Mouse (Mus musculus): ENCODE data around the gene Sall1. TPM values are rescaled to one million over a fixed set of nuclear protein-coding genes. Genes with fewer than 3 reads are reported as not detected.

The Sall1 gene
- polyA plus RNA-seq, 1 experiment from 2014 or later = 2.5 TPM

DNA sequence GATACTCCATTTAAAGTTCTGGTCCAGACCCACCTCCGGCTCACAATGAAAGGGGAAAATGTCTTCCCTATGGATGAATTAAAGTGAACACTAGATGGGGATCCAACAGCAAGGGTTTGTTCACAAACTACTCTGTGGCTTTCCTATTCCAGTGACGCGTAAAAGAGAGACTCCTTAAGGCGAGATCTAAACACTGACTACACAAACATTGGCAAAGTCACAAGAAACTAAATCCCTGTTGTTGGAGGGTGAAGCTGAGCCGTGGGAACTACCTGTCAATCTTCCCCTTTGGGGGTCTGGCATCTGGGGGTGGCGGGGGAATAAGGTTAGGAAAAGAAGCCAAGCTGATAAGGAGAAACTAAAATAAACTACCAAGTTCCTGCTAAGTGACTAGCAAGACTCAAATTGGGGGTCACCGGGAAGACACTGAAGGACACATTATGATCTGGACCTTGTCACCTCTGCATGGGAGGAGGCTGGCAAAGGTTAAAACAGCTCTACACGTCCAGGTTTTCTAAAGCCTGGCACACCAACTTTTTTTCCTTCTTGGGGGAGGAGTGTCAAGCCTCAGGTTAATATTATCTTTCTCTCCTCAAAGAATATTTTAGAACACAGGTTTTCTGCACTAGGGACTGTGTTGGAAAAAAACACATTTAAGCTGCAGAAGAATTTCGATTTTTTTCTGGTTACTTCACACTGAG is 6.3 kb downstream of the Sall1 start:
- Histone ChIP-seq H3K27ac (no peak overlapping the region), H3K9me3 (no peaks in the 10 kb centered on the region), H3K36me3 (no peaks in the 10 kb centered on the region), H3K4me1 (no peaks in the 10 kb centered on the region; the same call in 1 of the 2 replicates), H3K27me3 (peaks cover 21% of the 10 kb centered on the region), H3K4me3 (no peak overlapping the region), H3K4me2 (replicated peaks) (0 out of 2 replicates have a peak overlapping the region, but pooled peaks have one; percentile 21), H3K9ac (no peak overlapping the region)
- no peak for ATAC-seq (ENCODE audit: insufficient number of reproducible peaks, insufficient read depth, low FRiP score, low TSS enrichment)
- WGBS = 11% methylated on average over 9 of the region's 9 CpGs

DNA sequence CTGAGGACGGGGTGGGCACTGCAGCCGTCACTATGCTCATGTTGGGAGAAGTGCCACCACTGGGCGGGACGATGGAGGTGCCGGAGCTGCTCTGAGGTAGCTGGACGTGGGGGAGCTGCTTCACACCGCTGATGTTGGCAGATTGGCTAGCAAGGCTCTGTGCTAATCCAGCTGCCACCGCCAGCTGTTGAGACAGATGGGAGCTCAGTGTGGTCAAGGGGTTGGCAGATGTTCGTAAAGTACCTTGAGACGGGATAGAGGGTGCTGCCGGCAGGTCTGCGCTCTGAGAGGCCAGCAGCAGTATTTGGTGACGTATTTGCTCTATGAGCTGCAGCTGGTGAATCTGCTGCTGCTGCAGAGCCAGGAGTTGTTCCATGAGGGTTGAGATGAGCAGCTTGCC is 11.6 kb downstream of the Sall1 start:
- no peak for ATAC-seq (ENCODE audit: insufficient number of reproducible peaks, insufficient read depth, low FRiP score, low TSS enrichment)
- Histone ChIP-seq H3K9ac (no peak overlapping the region), H3K36me3 (no peaks in the 10 kb centered on the region)

DNA sequence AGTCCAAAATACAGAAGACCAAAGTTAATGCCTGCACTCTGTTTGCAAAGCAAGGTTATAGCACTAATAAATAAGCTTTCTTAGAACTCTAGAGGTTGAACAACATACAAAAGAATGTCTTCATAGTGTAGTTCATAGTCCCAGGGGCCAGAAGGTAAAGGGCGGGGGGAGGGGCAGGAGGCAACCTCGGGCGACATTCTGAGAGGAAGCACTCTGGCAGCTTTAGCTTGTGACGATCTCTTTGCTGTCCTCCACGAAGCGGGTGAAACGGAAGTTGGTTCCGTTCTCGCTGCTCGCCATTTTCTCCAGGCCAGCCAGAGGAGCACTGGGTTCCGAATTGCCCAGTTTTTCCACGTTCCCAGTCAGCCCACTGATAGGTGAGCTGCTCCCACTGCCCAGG is 15.8 kb downstream of the Sall1 start:
- Histone ChIP-seq H3K4me1 (peaks cover 15% of the 10 kb centered on the region; the same call in 1 of the 2 replicates), H3K4me2 (replicated peaks) (no peak overlapping the region), H3K27me3 (peaks cover 30% of the 10 kb centered on the region), H3K9ac (no peak overlapping the region), H3K36me3 (no peaks in the 10 kb centered on the region), H3K9me3 (no peaks in the 10 kb centered on the region), H3K4me3 (no peak overlapping the region), H3K27ac (no peak overlapping the region)
- no peak for ATAC-seq (ENCODE audit: insufficient number of reproducible peaks, insufficient read depth, low FRiP score, low TSS enrichment)
- 55% methylated on average over 12 of the region's 12 CpGs for WGBS

More for the DNA sequence above, 11.6 kb downstream of the Sall1 start:
- H3K4me2 ChIP-seq (replicated peaks) = no peak overlapping the region
- H3K9me3 ChIP-seq = no peaks in the 10 kb centered on the region
- H3K27ac ChIP-seq = no peak overlapping the region
- H3K27me3 ChIP-seq = peaks cover 14% of the 10 kb centered on the region; the same call in 1 of the 2 replicates
- WGBS = 89% methylated on average over 13 of the region's 13 CpGs
- H3K4me3 ChIP-seq = no peak overlapping the region
- no peaks in the 10 kb centered on the region for H3K4me1 ChIP-seq

DNA sequence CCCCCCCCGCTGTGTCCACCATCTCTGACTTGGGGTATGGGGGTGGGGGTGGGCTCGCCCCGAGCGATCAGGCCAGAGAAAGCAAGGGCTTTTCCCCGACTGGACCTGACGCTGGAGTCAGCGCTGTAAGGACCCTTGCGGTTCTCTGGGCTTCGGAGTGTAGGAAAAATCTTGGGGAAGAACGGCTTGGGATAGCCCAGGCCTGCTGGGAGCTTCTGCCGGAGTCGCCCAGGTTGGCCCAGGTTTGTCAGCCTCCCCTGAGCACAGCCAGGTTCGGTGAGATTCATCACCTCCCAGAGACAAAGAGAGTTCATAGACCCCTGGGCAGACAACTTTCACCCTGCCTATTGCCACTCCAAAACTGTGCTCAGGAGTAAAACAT is 17.8 kb downstream of the Sall1 start:
- WGBS = 8% methylated on average over 8 of the region's 13 CpGs
- ATAC-seq (ENCODE audit: insufficient number of reproducible peaks, insufficient read depth, low FRiP score, low TSS enrichment) = no peak
- no peaks in the 10 kb centered on the region for H3K36me3 ChIP-seq
- peak overlapping the region; percentile 49; the same call in 1 of the 2 replicates for H3K9ac ChIP-seq
- peak overlapping the region; percentile 40 for H3K4me3 ChIP-seq
- peaks cover 16% of the 10 kb centered on the region for H3K4me1 ChIP-seq
- peak overlapping the region; percentile 67 for H3K4me2 ChIP-seq (replicated peaks)
- H3K9me3 ChIP-seq = no peaks in the 10 kb centered on the region
- peaks cover 25% of the 10 kb centered on the region for H3K27me3 ChIP-seq
- H3K27ac ChIP-seq = no peak overlapping the region

DNA sequence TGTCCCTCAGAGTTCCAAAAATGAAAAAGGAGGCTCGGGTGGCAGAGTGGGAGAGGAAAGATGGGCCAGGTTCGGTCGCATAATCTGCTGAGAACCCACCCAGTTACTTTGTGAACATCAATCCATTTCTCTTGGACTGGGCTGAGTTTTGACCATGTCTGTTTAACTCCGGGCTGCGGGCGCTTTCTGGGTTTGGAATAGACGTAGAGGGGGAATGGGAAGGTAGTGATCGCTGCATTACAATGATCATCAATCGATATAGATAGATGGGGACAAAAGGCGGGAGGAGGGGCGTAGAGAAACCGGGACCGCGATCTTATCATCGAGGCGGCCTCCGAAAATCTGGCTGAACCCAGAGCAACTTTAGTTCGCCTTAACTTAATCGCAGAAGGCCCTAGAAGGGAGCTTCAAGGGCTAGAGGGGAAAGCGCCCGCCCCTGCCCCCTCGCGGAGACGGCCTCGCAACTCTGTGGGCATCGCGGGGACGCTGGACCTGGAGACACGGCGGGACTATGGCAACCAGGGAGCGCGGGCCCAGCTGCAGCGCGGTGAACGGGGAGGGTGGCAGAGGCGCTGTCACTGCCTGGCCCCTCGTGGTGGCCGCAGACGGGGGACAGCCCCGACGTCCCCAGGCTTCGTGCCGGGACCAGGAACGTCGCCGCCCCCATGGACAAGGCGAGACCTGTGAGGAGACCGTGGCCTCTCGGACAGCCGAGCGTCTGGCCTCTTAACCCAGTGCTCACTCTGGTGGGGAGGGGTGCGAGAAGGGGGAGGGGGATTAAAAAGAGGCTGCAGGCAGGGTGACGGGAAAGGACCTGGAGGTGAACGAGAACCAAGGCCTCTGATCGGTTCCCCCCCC is 18.5 kb downstream of the Sall1 start:
- ATAC-seq (ENCODE audit: insufficient number of reproducible peaks, insufficient read depth, low FRiP score, low TSS enrichment) = peak; percentile 68; the same call in 1 of the 2 replicates
- H3K27me3 ChIP-seq = peaks cover 23% of the 10 kb centered on the region
- H3K27ac ChIP-seq = no peak overlapping the region
- H3K36me3 ChIP-seq = no peaks in the 10 kb centered on the region
- peak overlapping the region; percentile 67 for H3K4me2 ChIP-seq (replicated peaks)
- no peaks in the 10 kb centered on the region for H3K9me3 ChIP-seq
- H3K4me3 ChIP-seq = peak overlapping the region; percentile 40
- H3K4me1 ChIP-seq = peaks cover 20% of the 10 kb centered on the region
- peak overlapping the region; percentile 49 for H3K9ac ChIP-seq
- WGBS = 5% methylated on average over 54 of the region's 55 CpGs

DNA sequence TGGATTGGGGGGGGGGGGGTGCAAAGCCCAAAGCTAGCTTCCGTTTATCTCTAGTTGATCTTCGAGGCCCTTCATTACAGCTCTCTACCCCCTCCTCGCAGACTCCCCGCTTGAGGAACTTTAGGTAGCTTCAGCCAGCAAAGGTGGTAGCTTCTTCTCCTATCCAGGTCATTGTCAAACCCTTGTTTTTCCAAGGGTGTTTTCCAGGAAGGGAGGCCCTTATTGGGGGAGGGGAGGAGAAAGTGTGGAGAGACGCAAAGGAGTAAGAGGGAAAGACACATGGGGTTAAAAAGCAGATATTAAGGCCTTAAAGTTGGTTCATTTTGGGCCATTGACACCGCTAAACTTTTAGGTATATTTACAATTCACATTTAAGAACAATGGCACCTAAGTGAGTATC is 19.2 kb downstream of the Sall1 start:
- Histone ChIP-seq H3K36me3 (no peaks in the 10 kb centered on the region), H3K4me3 (no peak overlapping the region), H3K9me3 (no peaks in the 10 kb centered on the region), H3K27me3 (peaks cover 23% of the 10 kb centered on the region), H3K9ac (no peak overlapping the region), H3K27ac (no peak overlapping the region), H3K4me2 (replicated peaks) (peak overlapping the region; percentile 67; the same call in 1 of the 2 replicates), H3K4me1 (peaks cover 20% of the 10 kb centered on the region)
- WGBS = 25% methylated on average over 6 of the region's 6 CpGs
- ATAC-seq (ENCODE audit: insufficient number of reproducible peaks, insufficient read depth, low FRiP score, low TSS enrichment) = no peak

DNA sequence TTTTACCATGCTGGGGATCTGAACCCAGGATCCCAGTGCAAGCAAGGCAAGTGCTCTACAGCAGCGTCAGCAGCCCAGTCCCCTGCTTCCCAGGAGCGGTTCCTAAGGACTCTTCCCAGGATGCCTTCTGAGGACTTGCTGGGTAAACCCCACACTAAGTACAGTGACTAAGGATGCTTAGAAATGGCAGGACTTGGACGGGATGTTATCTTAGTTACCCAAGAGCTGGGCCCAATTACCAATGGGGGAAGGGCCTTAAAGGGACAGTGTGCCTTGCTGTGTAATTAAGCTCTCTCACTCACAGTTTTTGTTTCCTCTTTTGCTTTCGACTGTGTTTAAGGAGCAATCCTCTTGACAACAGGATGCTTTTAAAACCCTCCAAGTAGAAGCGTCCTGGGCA is 22.8 kb downstream of the Sall1 start:
- Histone ChIP-seq H3K4me2 (replicated peaks) (no peak overlapping the region), H3K27me3 (peaks cover 14% of the 10 kb centered on the region), H3K9me3 (no peaks in the 10 kb centered on the region), H3K9ac (no peak overlapping the region), H3K36me3 (no peaks in the 10 kb centered on the region), H3K4me1 (peaks cover 18% of the 10 kb centered on the region), H3K4me3 (no peak overlapping the region), H3K27ac (no peak overlapping the region)
- 5% methylated on average over 5 of the region's 5 CpGs for WGBS
- ATAC-seq (ENCODE audit: insufficient number of reproducible peaks, insufficient read depth, low FRiP score, low TSS enrichment) = no peak

DNA sequence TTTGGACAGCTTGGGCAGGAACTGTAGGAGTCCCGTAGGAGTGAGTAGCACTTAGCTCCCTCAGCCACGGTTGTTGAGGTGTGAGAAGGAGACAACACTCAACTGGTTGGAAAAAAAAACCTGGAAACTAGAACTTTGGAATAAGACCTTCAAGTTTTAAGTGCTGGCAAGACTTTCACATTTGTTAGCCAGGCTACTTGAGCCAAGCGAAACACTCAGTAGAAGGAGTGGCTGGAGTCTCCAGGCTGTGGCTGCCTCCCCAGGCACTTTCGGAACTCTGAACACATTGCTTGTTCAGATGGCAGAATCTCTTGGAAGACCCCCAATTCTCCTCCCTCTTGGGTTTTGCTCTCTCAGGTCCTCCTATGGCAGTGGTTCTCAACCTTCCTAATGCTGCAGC is 26.1 kb downstream of the Sall1 start:
- Histone ChIP-seq H3K9me3 (no peaks in the 10 kb centered on the region), H3K36me3 (no peaks in the 10 kb centered on the region), H3K4me3 (no peak overlapping the region), H3K27me3 (no peaks in the 10 kb centered on the region), H3K9ac (no peak overlapping the region), H3K4me2 (replicated peaks) (no peak overlapping the region), H3K27ac (no peak overlapping the region), H3K4me1 (peaks cover 5% of the 10 kb centered on the region)
- no peak for ATAC-seq (ENCODE audit: insufficient number of reproducible peaks, insufficient read depth, low FRiP score, low TSS enrichment)
- 78% methylated on average over 4 of the region's 4 CpGs for WGBS

DNA sequence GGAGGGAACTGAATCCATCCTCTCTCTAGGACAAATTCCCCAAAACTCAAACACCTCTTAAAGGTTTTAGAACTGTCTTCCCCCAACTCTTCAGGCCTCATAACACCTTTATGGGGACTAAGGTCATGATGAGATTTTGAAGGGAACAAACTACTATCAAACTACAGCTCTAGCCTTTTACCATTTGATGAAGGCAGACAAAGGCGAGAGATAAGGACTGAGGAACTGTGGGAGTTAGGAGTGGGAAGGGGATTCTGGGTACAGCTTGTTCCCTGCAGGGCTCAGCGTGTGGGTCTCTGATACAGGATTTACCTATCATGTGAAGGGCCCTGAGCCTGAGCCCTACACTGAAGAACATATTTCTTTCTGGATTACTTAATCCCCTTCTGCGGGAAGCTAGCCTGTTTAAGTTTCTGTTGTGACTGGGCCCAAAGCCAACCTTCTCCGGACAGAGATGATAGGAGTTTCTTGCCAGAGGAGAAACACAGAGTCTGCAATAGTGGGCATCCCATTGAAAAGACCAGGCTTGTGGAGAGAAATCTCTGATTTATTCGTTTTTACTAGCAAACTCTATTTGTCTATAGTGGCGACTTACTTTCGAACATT is 27.4 kb downstream of the Sall1 start:
- Histone ChIP-seq H3K9ac (no peak overlapping the region), H3K4me1 (peaks cover 5% of the 10 kb centered on the region), H3K27ac (no peak overlapping the region), H3K4me2 (replicated peaks) (no peak overlapping the region), H3K9me3 (no peaks in the 10 kb centered on the region), H3K4me3 (no peak overlapping the region), H3K27me3 (no peaks in the 10 kb centered on the region), H3K36me3 (no peaks in the 10 kb centered on the region)
- WGBS = 90% methylated on average over 7 of the region's 7 CpGs
- ATAC-seq (ENCODE audit: insufficient number of reproducible peaks, insufficient read depth, low FRiP score, low TSS enrichment) = no peak

DNA sequence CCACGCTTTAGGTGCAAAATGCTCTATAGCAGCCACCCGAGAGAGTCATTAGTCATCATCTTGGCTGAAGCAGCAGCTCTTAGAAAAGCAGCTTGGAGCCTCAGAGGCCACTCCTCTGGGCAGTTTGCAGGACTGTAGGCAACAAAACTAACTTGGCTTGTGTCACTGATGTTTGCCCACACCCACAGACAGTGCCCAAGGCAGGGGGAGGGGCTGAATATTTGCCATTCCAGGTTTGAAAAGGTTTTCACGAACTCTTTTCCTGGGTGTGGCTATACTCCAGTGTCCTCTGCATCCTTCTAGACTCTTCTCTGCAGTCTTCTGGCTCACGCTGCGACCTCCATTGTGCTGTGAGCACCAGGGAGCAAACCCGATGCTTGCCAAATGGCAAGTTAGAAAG is 28.4 kb downstream of the Sall1 start:
- 67% methylated on average over 6 of the region's 6 CpGs for WGBS
- Histone ChIP-seq H3K4me1 (no peaks in the 10 kb centered on the region), H3K4me2 (replicated peaks) (no peak overlapping the region), H3K27me3 (no peaks in the 10 kb centered on the region), H3K4me3 (no peak overlapping the region), H3K9ac (no peak overlapping the region), H3K36me3 (no peaks in the 10 kb centered on the region), H3K9me3 (no peaks in the 10 kb centered on the region), H3K27ac (no peak overlapping the region)
- ATAC-seq (ENCODE audit: insufficient number of reproducible peaks, insufficient read depth, low FRiP score, low TSS enrichment) = no peak

DNA sequence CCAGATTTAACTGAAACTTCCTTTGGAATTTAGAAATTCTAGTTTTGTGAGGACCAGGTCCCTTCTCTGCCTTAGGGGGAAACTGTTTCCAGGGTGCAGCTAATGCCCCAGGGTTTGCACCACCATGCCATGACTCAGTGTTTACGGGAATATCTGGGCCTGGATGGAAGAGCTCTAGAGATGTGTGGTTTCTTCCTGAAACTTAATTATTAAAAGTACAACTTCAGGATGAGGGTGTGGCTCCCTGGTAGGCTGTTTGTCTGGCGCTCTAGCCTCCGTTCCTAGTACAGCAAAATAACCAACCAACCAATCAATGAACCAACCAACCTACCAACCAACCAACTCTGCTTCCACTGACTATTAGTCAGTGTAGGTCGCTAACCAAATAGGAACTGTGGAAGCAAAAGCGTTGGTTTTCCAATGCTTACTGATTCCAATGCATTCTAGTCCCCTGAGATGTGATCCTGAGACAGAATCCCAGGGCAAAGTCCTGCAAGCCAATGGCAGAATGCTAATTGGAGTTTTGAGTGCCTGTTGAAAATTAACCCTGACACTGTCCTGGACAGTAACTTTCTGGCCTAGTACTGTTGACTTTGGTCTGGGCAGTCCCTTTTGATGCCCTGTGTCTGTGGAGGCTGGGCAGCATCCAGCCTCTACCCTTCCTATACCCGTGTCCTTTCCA is 31.0 kb downstream of the Sall1 start:
- H3K9ac ChIP-seq = no peak overlapping the region
- H3K4me2 ChIP-seq (replicated peaks) = no peak overlapping the region
- no peak for ATAC-seq (ENCODE audit: insufficient number of reproducible peaks, insufficient read depth, low FRiP score, low TSS enrichment)
- no peak overlapping the region for H3K27ac ChIP-seq
- peaks cover 12% of the 10 kb centered on the region for H3K27me3 ChIP-seq
- no peaks in the 10 kb centered on the region for H3K4me1 ChIP-seq
- no peak overlapping the region for H3K4me3 ChIP-seq
- H3K36me3 ChIP-seq = no peaks in the 10 kb centered on the region
- H3K9me3 ChIP-seq = no peaks in the 10 kb centered on the region
- WGBS = 78% methylated on average over 6 of the region's 6 CpGs

Data from embryonic facial prominence, embryonic 12.5 days (tissue).